Mouse (Mus musculus): Measurements from ENCODE around the gene Retnlg. TPM values are rescaled to one million over a fixed set of nuclear protein-coding genes. Genes with fewer than 3 reads are reported as not detected.
"Not testable (repeated sequence)": the region's sequence is repeated elsewhere in the genome, so short reads cannot be mapped to it uniquely, and the experiment has no call there.

Gene Retnlg
- polyA plus RNA-seq (2016; fragmentation: Nextera tagmentation; extraction: Ambion mirVana) = not detected in 2 replicates

DNA sequence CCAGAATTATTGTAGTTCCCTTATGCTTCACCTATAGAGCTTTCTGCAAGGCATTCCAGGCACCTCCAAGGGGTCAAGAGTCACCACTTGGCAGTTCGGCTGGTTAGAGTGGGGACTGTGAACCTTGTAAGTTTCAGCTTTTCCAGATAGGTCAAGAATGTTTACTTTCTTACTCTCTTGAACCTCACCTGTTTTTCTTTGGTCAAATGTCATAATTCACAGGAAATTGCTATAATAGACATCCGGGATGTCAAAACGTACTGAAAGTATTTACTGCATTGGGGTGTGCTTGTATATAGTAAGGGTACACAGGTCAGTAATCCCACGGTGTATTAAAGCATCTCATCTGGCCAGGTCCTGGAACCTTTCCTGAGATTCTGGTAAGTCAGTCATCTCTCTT, at the start of gene Retnlg:
Gene Retnlg, plus strand, starts transcription at position 301 of the 400 bp plus-strand sequence.
- H3K36me3 ChIP-seq = no peaks in the 10 kb centered on the region
- WGBS = 85% methylated on average over 4 of the region's 4 CpGs
- no peaks in the 10 kb centered on the region for H3K4me1 ChIP-seq
- H3K27ac ChIP-seq (replicated peaks) = no peak within 1 kb of the TSS
- H3K27me3 ChIP-seq (ENCODE audit: low read depth, poor library complexity, severe bottlenecking) = no peaks in the 10 kb centered on the region
- H3K4me3 ChIP-seq = no peak within 1 kb of the TSS
- no peaks in the 10 kb centered on the region for H3K9me3 ChIP-seq (replicated peaks)
- DNase-seq (ENCODE audit: low spot score) = no peak

GRCm38 (mm10) chr16:48826474-48826873, 45.9 kb upstream of the Retnlg start:
- Histone ChIP-seq H3K4me1 (no peaks in the 10 kb centered on the region), H3K27me3 (ENCODE audit: low read depth, poor library complexity, severe bottlenecking) (no peaks in the 10 kb centered on the region), H3K36me3 (no peaks in the 10 kb centered on the region), H3K4me3 (no peak overlapping the region), H3K9me3 (replicated peaks) (no peaks in the 10 kb centered on the region), H3K27ac (replicated peaks) (no peak overlapping the region)
- WGBS = 93% methylated on average over 3 of the region's 3 CpGs
- no peak for DNase-seq (ENCODE audit: low spot score)

GRCm38 (mm10) chr16:48827625-48828024, 44.8 kb upstream of the Retnlg start:
- DNase-seq (ENCODE audit: low spot score) = no peak
- no peaks in the 10 kb centered on the region for H3K36me3 ChIP-seq
- WGBS = 78% methylated on average over 1 of the region's 1 CpGs
- H3K4me1 ChIP-seq = no peaks in the 10 kb centered on the region
- no peak overlapping the region for H3K27ac ChIP-seq (replicated peaks)
- no peak overlapping the region for H3K4me3 ChIP-seq
- H3K27me3 ChIP-seq (ENCODE audit: low read depth, poor library complexity, severe bottlenecking) = no peaks in the 10 kb centered on the region
- H3K9me3 ChIP-seq (replicated peaks) = no peaks in the 10 kb centered on the region

DNA sequence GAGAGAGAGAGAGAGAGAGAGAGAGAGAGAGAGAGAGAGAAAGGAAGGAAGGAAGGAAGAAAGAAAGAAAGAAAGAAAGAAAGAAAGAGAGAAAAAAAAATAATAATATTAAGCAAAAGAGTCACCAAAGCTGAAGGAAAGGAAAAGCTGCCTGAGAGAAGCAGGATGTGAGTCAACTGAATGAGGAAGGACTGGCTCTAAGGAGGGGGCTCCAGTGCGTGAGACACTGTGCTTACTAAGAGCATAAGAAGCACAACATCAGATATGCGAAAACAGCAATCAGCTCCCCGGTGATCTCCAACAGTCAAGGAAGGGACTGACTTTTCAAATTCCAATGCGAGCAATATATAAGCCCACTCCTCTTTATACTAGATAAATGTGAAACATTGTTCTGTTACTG, 43.4 kb upstream of the Retnlg start:
- Histone ChIP-seq H3K4me3 (no peak overlapping the region), H3K9me3 (replicated peaks) (no peaks in the 10 kb centered on the region), H3K27ac (replicated peaks) (no peak overlapping the region), H3K27me3 (ENCODE audit: low read depth, poor library complexity, severe bottlenecking) (no peaks in the 10 kb centered on the region), H3K4me1 (no peaks in the 10 kb centered on the region), H3K36me3 (no peaks in the 10 kb centered on the region)
- DNase-seq (ENCODE audit: low spot score) = no peak
- WGBS = 80% methylated on average over 4 of the region's 4 CpGs

DNA sequence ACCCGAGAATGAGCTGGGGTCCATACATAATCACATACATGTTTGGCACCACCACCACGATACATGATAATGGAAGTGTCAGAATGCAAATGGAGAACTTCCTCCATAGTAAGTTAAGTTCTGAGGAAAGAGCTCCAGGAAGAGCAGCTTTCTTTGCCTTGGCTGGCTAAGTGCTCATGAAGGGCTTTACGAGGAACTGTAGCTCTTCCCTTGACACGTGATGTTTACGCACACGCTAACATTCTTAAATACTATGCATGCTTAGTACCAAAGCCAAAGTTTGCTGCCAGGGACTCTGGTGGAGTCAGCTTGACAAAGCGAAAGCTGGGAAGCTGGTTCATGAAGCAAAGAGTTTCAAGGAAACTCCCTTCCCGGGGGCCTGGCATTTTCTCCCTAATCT, 40.4 kb upstream of the Retnlg start:
- no peak for DNase-seq (ENCODE audit: low spot score)
- 88% methylated on average over 8 of the region's 8 CpGs for WGBS
- H3K4me1 ChIP-seq = no peaks in the 10 kb centered on the region
- H3K9me3 ChIP-seq (replicated peaks) = no peaks in the 10 kb centered on the region
- no peak overlapping the region for H3K4me3 ChIP-seq
- no peaks in the 10 kb centered on the region for H3K36me3 ChIP-seq
- H3K27ac ChIP-seq (replicated peaks) = no peak overlapping the region
- no peaks in the 10 kb centered on the region for H3K27me3 ChIP-seq (ENCODE audit: low read depth, poor library complexity, severe bottlenecking)

- H3K4me1 ChIP-seq, H3K4me3 ChIP-seq: not testable (repeated sequence)
- WGBS = 78% methylated on average over 1 of the region's 1 CpGs
These were observed 38.8 kb upstream of the Retnlg start for GRCm38 (mm10) chr16:48833626-48834025.

DNA sequence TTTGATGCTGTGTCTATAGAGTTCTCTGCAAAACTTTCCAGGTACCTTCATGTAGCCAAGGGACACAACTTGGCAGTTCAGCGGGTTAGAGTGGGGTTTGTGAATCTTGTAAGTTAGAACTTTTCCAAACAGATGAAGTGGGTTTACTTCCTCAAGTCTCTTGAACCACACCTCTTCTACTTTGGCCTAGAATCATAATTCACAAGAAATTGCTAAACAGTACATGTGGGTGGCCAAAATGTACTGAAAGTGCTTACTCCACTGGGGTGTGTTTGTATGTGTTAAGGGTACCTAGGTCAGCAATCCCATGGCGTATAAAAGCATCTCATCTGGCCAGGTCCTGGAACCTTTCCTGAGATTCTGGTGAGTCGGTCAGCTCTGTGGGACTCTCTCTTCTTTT, 30.2 kb upstream of the Retnlg start, which contains the start of gene Retnla:
Gene Retnla, plus strand, starts transcription at position 286 of the 400 bp plus-strand sequence.
- WGBS = 75% methylated on average over 3 of the region's 3 CpGs
- DNase-seq (ENCODE audit: low spot score) = no peak
- H3K36me3 ChIP-seq = no peaks in the 10 kb centered on the region
- no peaks in the 10 kb centered on the region for H3K27me3 ChIP-seq (ENCODE audit: low read depth, poor library complexity, severe bottlenecking)
- no peak within 1 kb of the TSS for H3K4me3 ChIP-seq
- H3K27ac ChIP-seq (replicated peaks) = no peak within 1 kb of the TSS
- H3K4me1 ChIP-seq = no peaks in the 10 kb centered on the region
- no peaks in the 10 kb centered on the region for H3K9me3 ChIP-seq (replicated peaks)

More at GRCm38 (mm10) chr16:48833626-48834025, 38.8 kb upstream of the Retnlg start:
- not testable (repeated sequence) for H3K9me3 ChIP-seq (replicated peaks); H3K27ac ChIP-seq (replicated peaks); H3K36me3 ChIP-seq; DNase-seq (ENCODE audit: low spot score); H3K27me3 ChIP-seq (ENCODE audit: low read depth, poor library complexity, severe bottlenecking)

DNA sequence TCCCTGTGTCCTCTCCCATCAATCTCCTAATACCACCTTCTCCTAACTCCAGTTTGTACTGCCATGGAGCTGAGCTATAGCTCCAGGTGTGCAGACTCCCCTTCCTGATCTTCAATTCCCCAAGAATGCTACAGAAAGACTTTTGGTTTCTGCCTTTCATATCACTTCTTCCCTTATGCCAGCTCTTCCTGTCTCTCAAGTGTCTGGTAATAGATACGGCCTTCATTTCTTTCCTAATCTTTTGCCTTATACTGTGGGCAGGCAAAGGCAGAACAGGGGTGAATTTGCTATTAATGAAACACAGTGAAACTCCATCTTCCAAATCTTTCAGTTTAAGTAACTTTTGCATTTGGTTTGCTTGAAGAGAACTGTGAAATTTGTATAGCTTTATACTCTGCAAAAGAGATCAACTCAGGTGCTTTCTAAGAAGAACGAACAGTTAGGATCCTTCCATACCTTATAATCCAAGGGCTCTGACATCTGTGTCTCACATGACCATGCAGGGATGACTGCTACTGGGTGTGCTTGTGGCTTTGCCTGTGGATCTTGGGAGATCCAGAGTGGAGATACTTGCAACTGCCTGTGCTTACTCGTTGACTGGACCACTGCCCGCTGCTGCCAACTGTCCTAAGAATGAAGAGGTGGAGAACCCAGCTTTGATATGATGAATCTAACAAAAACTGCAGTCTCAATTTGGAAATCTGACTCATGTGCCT, 28.6 kb upstream of the Retnlg start:
- Histone ChIP-seq H3K4me1 (no peaks in the 10 kb centered on the region), H3K27me3 (ENCODE audit: low read depth, poor library complexity, severe bottlenecking) (no peaks in the 10 kb centered on the region), H3K36me3 (no peaks in the 10 kb centered on the region), H3K4me3 (no peak overlapping the region), H3K27ac (replicated peaks) (no peak overlapping the region), H3K9me3 (replicated peaks) (no peaks in the 10 kb centered on the region)
- DNase-seq (ENCODE audit: low spot score) = no peak
- WGBS = 90% methylated on average over 4 of the region's 4 CpGs

- H3K4me3 ChIP-seq; H3K27ac ChIP-seq (replicated peaks); H3K9me3 ChIP-seq (replicated peaks); DNase-seq (ENCODE audit: low spot score); H3K36me3 ChIP-seq; H3K27me3 ChIP-seq (ENCODE audit: low read depth, poor library complexity, severe bottlenecking); H3K4me1 ChIP-seq: not testable (repeated sequence)
- 94% methylated on average over 1 of the region's 1 CpGs for WGBS
These were observed 7.4 kb upstream of the Retnlg start for GRCm38 (mm10) chr16:48865004-48865403.

DNA sequence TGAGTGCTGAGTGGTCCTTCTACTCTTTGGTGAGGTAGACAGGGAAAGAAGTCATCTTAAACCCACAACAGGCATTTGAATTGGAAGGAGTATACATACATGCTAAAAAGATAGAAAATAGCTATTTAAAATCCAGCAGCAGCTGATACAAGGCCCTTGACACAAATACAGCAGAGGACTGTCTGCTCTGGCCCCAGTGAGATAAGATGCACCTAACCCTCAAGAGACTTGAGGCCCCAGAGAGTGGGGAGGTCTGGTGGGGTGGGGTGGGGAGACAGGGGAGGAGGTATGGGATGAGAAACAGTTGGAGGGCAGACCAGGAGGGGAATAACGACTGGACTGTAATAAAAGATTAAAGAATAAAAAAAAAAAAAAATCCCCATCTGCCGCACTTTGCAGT, 4.7 kb upstream of the Retnlg start:
- H3K4me1 ChIP-seq = no peaks in the 10 kb centered on the region
- 64% methylated on average over 2 of the region's 2 CpGs for WGBS
- H3K27me3 ChIP-seq (ENCODE audit: low read depth, poor library complexity, severe bottlenecking) = no peaks in the 10 kb centered on the region
- no peak overlapping the region for H3K27ac ChIP-seq (replicated peaks)
- H3K36me3 ChIP-seq = no peaks in the 10 kb centered on the region
- no peak for DNase-seq (ENCODE audit: low spot score)
- H3K4me3 ChIP-seq = no peak overlapping the region
- H3K9me3 ChIP-seq (replicated peaks) = no peaks in the 10 kb centered on the region

GRCm38 (mm10) chr16:48868663-48869062, 3.8 kb upstream of the Retnlg start:
- Histone ChIP-seq H3K4me1 (no peaks in the 10 kb centered on the region), H3K36me3 (no peaks in the 10 kb centered on the region), H3K27me3 (ENCODE audit: low read depth, poor library complexity, severe bottlenecking) (no peaks in the 10 kb centered on the region), H3K4me3 (no peak overlapping the region), H3K27ac (replicated peaks) (no peak overlapping the region), H3K9me3 (replicated peaks) (no peaks in the 10 kb centered on the region)
- no peak for DNase-seq (ENCODE audit: low spot score)
- WGBS = 83% methylated on average over 1 of the region's 1 CpGs

DNA sequence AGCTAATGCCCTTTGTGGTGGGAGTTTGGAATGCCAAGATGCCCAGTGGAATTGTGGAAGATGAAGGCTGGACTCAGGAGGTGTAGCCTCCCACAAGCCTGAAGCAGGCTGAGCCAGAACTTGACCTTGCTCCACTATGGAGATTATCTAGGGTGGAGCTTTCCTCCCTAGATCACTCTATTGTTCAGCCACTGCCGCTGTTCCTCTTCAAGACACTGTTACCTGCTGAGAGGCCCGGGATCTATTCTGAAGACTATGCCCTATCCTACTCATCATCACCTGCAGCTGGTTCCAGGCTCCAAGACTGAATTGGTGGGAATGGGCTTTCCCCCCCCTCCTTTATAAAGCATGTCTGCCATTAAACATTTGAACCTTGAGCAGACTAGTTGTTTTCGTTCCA, 2.8 kb upstream of the Retnlg start:
- H3K27me3 ChIP-seq (ENCODE audit: low read depth, poor library complexity, severe bottlenecking) = no peaks in the 10 kb centered on the region
- no peaks in the 10 kb centered on the region for H3K36me3 ChIP-seq
- DNase-seq (ENCODE audit: low spot score) = no peak
- 67% methylated on average over 3 of the region's 3 CpGs for WGBS
- H3K4me3 ChIP-seq = no peak overlapping the region
- H3K4me1 ChIP-seq = no peaks in the 10 kb centered on the region
- no peaks in the 10 kb centered on the region for H3K9me3 ChIP-seq (replicated peaks)
- no peak overlapping the region for H3K27ac ChIP-seq (replicated peaks)

DNA sequence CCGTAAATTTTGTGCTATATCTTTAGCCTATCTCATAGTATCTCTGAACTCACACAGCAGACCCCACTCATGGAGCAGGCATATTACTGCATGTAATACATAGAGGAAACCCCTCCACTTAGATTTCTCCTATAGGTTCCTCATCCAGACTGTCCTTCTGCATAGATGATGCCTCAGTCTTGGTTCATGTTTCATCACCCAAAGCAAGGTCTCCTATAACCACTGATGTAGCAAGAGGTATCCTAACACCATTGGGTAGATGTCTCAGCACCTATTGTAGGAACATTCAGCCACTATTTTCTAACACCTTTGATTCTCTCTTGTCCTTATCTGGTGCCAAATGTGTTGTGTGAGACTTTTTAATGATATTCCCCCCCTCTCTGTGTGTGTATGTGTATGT, 667 bp upstream of the Retnlg start:
- no peaks in the 10 kb centered on the region for H3K4me1 ChIP-seq
- H3K4me3 ChIP-seq = no peak overlapping the region
- H3K27me3 ChIP-seq (ENCODE audit: low read depth, poor library complexity, severe bottlenecking) = no peaks in the 10 kb centered on the region
- no peaks in the 10 kb centered on the region for H3K36me3 ChIP-seq
- no peak for DNase-seq (ENCODE audit: low spot score)
- WGBS = 94% methylated on average over 1 of the region's 1 CpGs
- H3K9me3 ChIP-seq (replicated peaks) = no peaks in the 10 kb centered on the region
- H3K27ac ChIP-seq (replicated peaks) = no peak overlapping the region

Data from midbrain, embryonic 10.5 days (tissue).